Mouse (Mus musculus): ENCODE data around the gene Csad. TPM values are rescaled to one million over a fixed set of nuclear protein-coding genes. Genes with fewer than 3 reads are reported as not detected.

Gene Csad
- polyA plus RNA-seq (2015; fragmentation: Nextera tagmentation; extraction: Ambion mirVana), result 89.6 and 102 TPM in 2 replicates

DNA sequence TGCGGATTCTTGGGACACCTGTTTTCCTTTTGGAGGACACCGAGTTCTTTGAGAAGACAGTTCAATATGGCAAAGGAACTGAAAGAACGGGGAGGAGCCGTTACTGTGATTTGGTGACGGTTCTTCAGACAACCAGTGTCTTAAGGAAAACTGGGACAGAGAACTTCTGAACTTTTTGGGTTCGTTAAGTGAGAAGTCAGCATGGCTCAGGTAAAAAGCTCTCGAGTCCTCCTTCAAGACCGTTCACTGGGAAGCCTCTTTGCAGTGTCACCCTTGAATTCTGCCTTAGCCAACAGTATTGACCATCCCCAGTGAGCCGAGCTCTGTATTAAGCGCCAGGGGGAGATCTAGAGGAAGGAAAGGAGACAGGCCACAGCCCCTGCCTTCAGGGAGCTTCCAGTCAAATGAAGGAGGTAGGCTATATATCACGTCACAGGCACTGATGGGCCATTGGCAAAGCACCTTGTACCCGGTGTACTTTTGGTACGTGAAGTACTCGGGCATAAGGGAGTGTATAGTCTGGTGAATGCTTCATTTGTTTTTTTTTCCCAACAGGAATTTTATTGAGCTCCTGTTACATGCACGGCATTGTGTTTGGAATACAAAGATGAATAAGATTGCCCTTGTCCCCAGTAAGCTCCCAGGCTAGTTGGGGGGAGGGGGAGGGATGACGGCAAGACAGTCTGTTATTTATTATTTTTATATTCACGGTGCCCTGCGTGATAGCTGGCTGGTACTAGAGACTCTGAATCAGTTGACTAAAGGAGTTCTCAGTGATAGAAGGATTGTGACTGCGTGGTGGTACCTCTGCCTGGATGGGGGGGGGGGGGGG, at the start of gene Csad:
TSS of gene Csad (minus strand) at position 51 of the 832 bp plus-strand sequence.
- Histone ChIP-seq H3K36me3 (peaks cover 50% of the 10 kb centered on the region), H3K4me1 (peaks cover 39% of the 10 kb centered on the region), H3K9me3 (no peaks in the 10 kb centered on the region), H3K27ac (peak within 1 kb of the TSS; percentile 100), H3K4me3 (peak within 1 kb of the TSS; percentile 78), H3K4me2 (peak within 1 kb of the TSS; percentile 80), H3K27me3 (no peaks in the 10 kb centered on the region), H3K9ac (peak within 1 kb of the TSS; percentile 97)
- no peak for ATAC-seq (ENCODE audit: insufficient number of reproducible peaks, insufficient read depth, low FRiP score, low TSS enrichment, low read depth)
- 38% methylated on average over 19 of the region's 19 CpGs for WGBS

DNA sequence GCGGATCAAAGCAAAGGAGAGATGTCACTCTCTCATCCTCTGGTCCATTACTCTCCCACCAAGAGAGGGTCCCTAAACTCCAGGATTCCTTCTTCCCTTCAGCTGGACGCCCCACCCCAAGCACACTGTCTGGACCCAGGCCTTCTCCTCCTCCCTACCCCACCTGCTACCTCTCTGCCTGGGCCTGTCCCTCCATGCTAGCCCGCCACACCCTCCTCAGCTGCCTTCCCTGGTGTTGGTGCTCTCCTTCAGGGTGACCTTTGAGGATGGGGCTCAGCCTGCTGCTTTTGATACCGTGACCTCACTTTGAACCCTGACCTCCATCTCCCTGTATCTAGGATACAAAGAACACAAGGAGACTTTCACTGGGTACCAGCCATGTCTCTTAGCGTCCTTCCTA, 46.0 kb upstream of the Csad start:
- peak overlapping the region; percentile 99 for H3K27ac ChIP-seq
- H3K27me3 ChIP-seq, result no peaks in the 10 kb centered on the region
- peak overlapping the region; percentile 94 for H3K4me2 ChIP-seq
- H3K36me3 ChIP-seq, result peaks cover 43% of the 10 kb centered on the region
- no peaks in the 10 kb centered on the region for H3K9me3 ChIP-seq
- peaks cover 84% of the 10 kb centered on the region for H3K4me1 ChIP-seq
- H3K9ac ChIP-seq, result peak overlapping the region; percentile 49
- WGBS, result 51% methylated on average over 5 of the region's 5 CpGs
- ATAC-seq (ENCODE audit: insufficient number of reproducible peaks, insufficient read depth, low FRiP score, low TSS enrichment, low read depth), result no peak
- H3K4me3 ChIP-seq, result peak overlapping the region; percentile 58

DNA sequence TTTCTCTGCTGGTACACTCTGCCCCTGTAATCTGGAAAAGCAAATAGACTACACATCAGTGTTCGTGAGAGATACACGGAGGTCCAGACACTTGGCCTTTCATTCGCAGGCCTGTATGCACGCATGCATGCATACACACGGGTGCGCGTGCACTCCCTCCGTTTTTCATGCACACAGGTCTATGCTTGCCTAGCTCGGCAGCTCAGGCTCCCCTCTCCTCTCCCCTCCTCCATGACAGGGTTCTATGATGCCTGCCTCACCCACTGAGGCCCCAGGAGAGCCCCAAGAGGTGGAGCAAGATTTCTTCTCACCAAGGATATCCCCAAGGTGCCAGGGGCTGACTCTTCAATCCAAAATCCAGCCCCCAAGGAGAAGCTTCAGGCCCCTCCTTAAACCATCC, 45.4 kb upstream of the Csad start:
- ATAC-seq (ENCODE audit: insufficient number of reproducible peaks, insufficient read depth, low FRiP score, low TSS enrichment, low read depth), result no peak
- H3K27ac ChIP-seq, result peak overlapping the region; percentile 99
- H3K4me1 ChIP-seq, result peaks cover 84% of the 10 kb centered on the region
- H3K27me3 ChIP-seq, result no peaks in the 10 kb centered on the region
- H3K9me3 ChIP-seq, result no peaks in the 10 kb centered on the region
- peaks cover 43% of the 10 kb centered on the region for H3K36me3 ChIP-seq
- H3K4me3 ChIP-seq, result peak overlapping the region; percentile 58
- WGBS, result 14% methylated on average over 9 of the region's 9 CpGs
- H3K9ac ChIP-seq, result peak overlapping the region; percentile 49
- peak overlapping the region; percentile 94 for H3K4me2 ChIP-seq

DNA sequence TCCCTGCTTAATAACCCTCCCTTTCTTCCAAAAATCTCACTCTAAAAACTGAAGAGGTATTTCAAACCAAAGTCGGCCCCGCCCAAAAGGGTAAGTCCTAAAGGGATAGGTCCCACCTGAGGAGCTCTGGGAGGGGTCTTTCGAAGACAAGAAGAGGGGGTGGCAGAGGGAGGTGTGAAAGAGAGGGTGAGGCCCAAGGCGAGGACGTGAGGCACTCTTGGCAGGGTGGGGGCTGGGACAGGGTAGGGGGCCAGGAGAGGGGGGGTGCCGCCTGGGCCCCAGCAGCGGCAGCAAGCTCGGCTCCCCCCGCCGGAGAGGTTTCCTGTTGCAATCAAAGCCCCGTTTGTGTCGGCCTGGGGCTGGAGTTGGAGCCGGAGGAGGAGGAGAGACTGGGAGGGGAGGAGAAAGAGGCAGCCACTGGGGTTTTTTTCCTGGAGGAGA, 44.7 kb upstream of the Csad start:
- Histone ChIP-seq H3K4me1 (peaks cover 82% of the 10 kb centered on the region), H3K9me3 (no peaks in the 10 kb centered on the region), H3K27me3 (no peaks in the 10 kb centered on the region), H3K27ac (peak overlapping the region; percentile 99), H3K4me3 (peak overlapping the region; percentile 58), H3K4me2 (peak overlapping the region; percentile 94), H3K36me3 (peaks cover 42% of the 10 kb centered on the region), H3K9ac (peak overlapping the region; percentile 49)
- WGBS, result 2% methylated on average over 13 of the region's 13 CpGs
- peak; percentile 11; the same call in 1 of the 2 replicates for ATAC-seq (ENCODE audit: insufficient number of reproducible peaks, insufficient read depth, low FRiP score, low TSS enrichment, low read depth)

DNA sequence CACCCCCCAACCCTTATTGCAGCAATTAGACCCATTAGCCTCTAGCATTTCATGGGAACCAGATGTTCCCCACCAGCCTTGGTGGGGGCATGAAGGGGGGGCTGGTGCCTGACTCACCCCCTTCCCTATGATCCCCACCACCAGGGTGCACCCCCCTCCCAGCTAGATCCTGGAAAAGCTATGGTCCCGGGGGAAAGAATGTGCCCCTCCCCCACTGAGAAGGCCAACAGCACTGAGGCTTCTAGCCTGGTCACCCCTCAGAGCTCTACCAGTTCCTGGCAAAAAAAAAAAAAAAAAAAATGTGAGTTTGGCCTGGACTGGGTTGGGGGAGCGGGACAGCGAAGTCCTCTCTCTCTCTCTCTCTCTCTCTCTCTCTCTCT, 44.3 kb upstream of the Csad start:
- Histone ChIP-seq H3K4me2 (peak overlapping the region; percentile 94), H3K9me3 (no peaks in the 10 kb centered on the region), H3K36me3 (peaks cover 37% of the 10 kb centered on the region), H3K27me3 (no peaks in the 10 kb centered on the region), H3K4me3 (peak overlapping the region; percentile 58), H3K4me1 (peaks cover 82% of the 10 kb centered on the region), H3K27ac (peak overlapping the region; percentile 99), H3K9ac (peak overlapping the region; percentile 49; the same call in 1 of the 2 replicates)
- WGBS, result 0% methylated on average over 1 of the region's 3 CpGs
- no peak for ATAC-seq (ENCODE audit: insufficient number of reproducible peaks, insufficient read depth, low FRiP score, low TSS enrichment, low read depth)

DNA sequence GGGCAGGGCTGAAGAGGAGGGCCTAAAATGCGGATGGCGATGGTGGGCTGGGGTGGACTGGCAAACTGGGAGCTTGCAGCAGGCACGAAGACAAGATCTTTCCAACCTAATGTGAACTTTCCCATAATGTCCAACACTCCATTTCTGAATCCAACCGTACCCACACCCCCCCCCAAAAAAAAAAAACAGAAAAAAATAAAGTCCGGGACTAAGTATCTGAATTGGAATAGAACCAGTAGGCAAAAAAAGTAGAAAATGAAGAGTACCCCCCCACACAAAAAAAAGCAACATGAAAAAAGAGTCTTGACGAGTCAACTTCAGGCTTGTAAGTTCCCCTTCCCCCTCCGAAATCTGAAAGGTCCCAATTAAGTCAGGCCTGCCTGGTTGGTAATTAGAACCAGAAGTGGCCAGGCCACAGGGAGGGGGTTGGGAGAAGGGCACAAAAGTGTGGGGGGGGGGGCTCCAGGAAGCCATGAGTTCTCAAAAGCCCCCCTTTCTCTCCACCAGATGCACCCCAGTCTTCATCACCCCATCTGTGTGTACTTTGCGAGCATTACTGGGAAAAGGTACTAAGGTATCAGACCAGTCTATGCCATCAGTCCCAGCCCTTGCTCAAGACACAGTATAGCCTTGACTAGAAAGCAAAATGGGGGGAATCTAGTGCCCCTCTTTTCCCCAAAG, 43.7 kb upstream of the Csad start:
- no peaks in the 10 kb centered on the region for H3K9me3 ChIP-seq
- H3K27ac ChIP-seq, result peak overlapping the region; percentile 99
- H3K9ac ChIP-seq, result peak overlapping the region; percentile 77
- no peak for ATAC-seq (ENCODE audit: insufficient number of reproducible peaks, insufficient read depth, low FRiP score, low TSS enrichment, low read depth)
- WGBS, result 0% methylated on average over 8 of the region's 8 CpGs
- H3K36me3 ChIP-seq, result peaks cover 32% of the 10 kb centered on the region
- peaks cover 82% of the 10 kb centered on the region for H3K4me1 ChIP-seq
- H3K4me3 ChIP-seq, result peak overlapping the region; percentile 58
- H3K27me3 ChIP-seq, result no peaks in the 10 kb centered on the region
- peak overlapping the region; percentile 94 for H3K4me2 ChIP-seq

DNA sequence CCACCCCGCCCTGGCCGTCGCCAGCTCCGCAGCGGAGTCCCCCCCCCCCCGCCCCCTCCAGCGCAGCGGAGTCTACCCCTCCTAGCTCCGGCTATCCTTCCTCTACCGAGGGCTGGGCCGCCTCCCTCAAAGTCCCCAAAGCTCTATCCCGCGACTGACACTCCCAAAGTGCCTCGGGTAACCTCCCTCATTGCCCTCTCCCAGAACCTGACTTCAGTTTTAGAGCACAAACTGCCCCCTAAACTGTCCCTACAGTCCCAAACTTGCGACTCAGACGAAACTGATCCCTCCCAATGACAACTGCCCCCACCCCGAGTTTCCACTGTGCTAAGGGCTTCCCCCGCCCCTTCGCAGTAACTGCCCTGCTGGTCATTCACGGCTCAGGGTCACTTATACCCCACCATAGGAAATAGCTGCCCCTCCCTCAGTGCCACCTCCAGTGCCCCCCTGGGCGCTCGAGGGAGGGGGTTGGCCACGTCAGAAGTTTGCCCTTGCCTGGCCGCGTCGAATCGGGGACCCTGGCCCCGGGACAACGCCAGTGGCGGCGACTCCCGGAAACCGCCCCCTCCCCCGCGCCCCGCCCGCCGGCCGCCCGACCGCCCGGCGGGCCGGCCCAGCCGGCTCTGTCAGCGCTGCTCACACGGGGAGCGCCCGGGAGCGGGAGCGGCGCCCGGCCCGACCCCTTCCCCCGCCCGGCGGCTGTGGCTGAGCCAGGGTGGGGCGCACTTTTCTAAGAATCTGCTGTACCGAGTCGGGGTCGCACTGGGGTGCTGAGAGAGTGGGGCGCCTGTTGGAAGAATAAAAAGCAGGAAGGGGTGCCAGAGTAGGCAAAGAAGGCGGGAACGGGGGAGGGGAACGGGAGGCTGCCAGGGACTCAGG, 43.0 kb upstream of the Csad start:
- Histone ChIP-seq H3K9me3 (no peaks in the 10 kb centered on the region), H3K4me2 (peak overlapping the region; percentile 94), H3K27ac (peak overlapping the region; percentile 99), H3K9ac (peak overlapping the region; percentile 77), H3K36me3 (peaks cover 27% of the 10 kb centered on the region), H3K27me3 (no peaks in the 10 kb centered on the region), H3K4me1 (peaks cover 83% of the 10 kb centered on the region), H3K4me3 (peak overlapping the region; percentile 58)
- peak; percentile 32 for ATAC-seq (ENCODE audit: insufficient number of reproducible peaks, insufficient read depth, low FRiP score, low TSS enrichment, low read depth)
- 1% methylated on average over 41 of the region's 65 CpGs for WGBS

DNA sequence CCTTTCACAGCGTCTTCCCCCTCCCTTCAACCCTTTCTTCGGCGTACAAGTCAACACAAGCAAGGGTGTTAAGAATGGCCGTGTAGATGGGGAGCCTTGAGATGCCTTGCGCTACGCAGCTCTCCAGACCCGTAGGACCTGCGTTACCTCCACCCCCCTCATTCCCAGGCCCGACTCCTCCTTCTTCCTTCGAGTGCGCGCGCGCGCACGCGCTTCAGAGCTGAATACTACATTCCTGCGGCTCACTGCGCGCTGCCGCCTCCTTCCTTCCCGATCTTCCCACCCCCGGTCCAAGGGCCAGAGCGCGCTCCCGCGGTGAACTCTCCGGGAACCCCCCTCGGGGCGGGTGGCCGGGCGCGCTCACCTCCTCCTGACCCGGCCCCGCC, 42.3 kb upstream of the Csad start:
- Histone ChIP-seq H3K36me3 (peaks cover 27% of the 10 kb centered on the region), H3K4me3 (peak overlapping the region; percentile 58), H3K4me1 (peaks cover 82% of the 10 kb centered on the region), H3K9ac (peak overlapping the region; percentile 77), H3K9me3 (no peaks in the 10 kb centered on the region), H3K27ac (peak overlapping the region; percentile 99), H3K4me2 (peak overlapping the region; percentile 94), H3K27me3 (no peaks in the 10 kb centered on the region)
- 0% methylated on average over 32 of the region's 35 CpGs for WGBS
- ATAC-seq (ENCODE audit: insufficient number of reproducible peaks, insufficient read depth, low FRiP score, low TSS enrichment, low read depth), result peak; percentile 40

DNA sequence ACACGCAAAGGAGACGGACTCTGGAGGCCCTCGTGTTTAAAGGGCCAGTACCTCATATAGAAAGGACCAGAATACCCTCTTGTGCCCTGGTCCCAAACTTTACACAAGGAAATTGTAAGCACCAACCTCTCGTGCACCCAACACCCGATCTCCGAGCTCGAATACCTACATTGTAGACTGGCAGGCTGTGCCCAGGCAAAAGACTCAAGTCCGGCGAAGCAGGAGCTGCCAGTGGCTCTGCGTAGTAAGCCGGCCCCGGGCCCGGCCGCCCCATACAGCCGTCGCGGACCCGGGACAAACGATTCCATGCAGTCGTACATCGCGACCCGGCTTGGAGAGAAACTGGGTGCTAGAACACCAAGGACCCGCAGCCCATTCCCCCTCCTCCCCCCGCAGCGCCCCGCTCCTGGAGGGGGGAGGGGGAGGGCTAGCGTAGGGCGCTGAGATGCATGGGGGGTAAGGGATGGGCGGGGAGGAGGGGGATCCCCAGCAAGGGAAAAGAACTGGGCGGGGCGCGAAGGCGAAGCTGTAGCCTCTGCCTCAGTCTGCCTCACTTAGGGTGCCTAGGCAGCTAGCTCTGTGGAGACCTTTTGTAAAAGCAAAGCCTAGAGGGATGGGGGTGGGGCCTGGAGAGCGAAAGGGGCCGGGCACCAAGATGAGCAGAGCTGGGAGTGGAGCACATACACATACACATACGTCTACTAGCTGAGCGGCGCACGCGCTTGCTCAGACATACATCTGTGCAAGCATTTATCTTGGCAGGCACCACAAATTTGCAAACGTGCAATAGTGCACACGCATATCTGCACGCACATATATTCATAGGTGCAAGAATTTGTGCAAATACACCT, 41.6 kb upstream of the Csad start:
- Histone ChIP-seq H3K4me1 (peaks cover 74% of the 10 kb centered on the region), H3K9ac (peak overlapping the region; percentile 77), H3K9me3 (no peaks in the 10 kb centered on the region), H3K4me3 (peak overlapping the region; percentile 58), H3K27ac (peak overlapping the region; percentile 99), H3K27me3 (no peaks in the 10 kb centered on the region), H3K36me3 (peaks cover 27% of the 10 kb centered on the region), H3K4me2 (peak overlapping the region; percentile 94)
- peak; percentile 38 for ATAC-seq (ENCODE audit: insufficient number of reproducible peaks, insufficient read depth, low FRiP score, low TSS enrichment, low read depth)
- WGBS, result under 1% methylated on average over 42 of the region's 44 CpGs

DNA sequence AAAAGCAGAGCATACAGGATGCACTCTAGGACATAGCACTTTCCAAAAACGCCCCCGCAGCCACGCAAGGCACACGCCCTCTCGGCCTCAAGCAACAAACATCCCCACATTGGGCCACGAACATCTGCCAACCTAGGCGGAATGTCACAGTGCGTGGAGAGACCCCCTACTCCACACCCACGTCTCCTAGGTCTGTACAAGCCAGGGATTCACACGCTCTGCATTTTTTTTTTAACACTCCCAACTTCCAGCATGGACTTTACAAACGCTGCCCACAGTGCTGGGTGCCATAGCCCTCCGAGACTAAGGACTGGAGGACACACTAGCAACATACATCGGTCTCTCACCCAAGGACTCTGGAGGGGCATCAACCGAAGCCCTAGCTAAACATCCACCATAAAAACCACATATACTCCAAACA, 40.9 kb upstream of the Csad start:
- peak overlapping the region; percentile 77 for H3K9ac ChIP-seq
- H3K9me3 ChIP-seq, result no peaks in the 10 kb centered on the region
- peak overlapping the region; percentile 58 for H3K4me3 ChIP-seq
- ATAC-seq (ENCODE audit: insufficient number of reproducible peaks, insufficient read depth, low FRiP score, low TSS enrichment, low read depth), result no peak
- 1% methylated on average over 14 of the region's 14 CpGs for WGBS
- no peaks in the 10 kb centered on the region for H3K27me3 ChIP-seq
- H3K4me2 ChIP-seq, result peak overlapping the region; percentile 94
- peak overlapping the region; percentile 99 for H3K27ac ChIP-seq
- H3K36me3 ChIP-seq, result peaks cover 27% of the 10 kb centered on the region
- H3K4me1 ChIP-seq, result peaks cover 71% of the 10 kb centered on the region
